Mouse (Mus musculus) adrenal gland, postnatal 36 days (tissue): ENCODE results near the gene Pip4k2a. TPM values are rescaled to one million over a fixed set of nuclear protein-coding genes. Genes with fewer than 3 reads are reported as not detected.

Source experiments
- DNase-seq, 2 experiments: peaks; one replicate each; pipeline ENCODE4 v3.0.0; 2021; ENCODE audit warnings: mixed read lengths in 1 of 2
- total RNA-seq, 2 experiments: library from RNA; stranded (reverse); gene quantifications; 2 replicates each; pipeline ENCODE4 v1.2.3; 2021

Pip4k2a gene
- total RNA-seq, 2 experiments from 2014 or later: 30.1 to 36.7 TPM

- no peak for DNase-seq
Observed at GRCm38 (mm10) chr2:18956424-18956823, 41.5 kb downstream of the Pip4k2a start.

GRCm38 (mm10) chr2:18955671-18956070, 42.3 kb downstream of the Pip4k2a start:
- no peak for DNase-seq

- DNase-seq: no peak
Observed at GRCm38 (mm10) chr2:18955022-18955421, 42.9 kb downstream of the Pip4k2a start.

GRCm38 (mm10) chr2:18954422-18954821, 43.5 kb downstream of the Pip4k2a start:
- DNase-seq: no peak

- no peak for DNase-seq
Observed at GRCm38 (mm10) chr2:18952102-18952673, 45.7 kb downstream of the Pip4k2a start.

GRCm38 (mm10) chr2:18950758-18951157, 47.2 kb downstream of the Pip4k2a start:
- DNase-seq: no peak

- DNase-seq: no peak
Observed at GRCm38 (mm10) chr2:18948741-18949140, 49.2 kb downstream of the Pip4k2a start.

GRCm38 (mm10) chr2:18947669-18948459, 50.1 kb downstream of the Pip4k2a start:
- no peak for DNase-seq

- no peak for DNase-seq
Observed at GRCm38 (mm10) chr2:18945438-18945837, 52.5 kb downstream of the Pip4k2a start.

GRCm38 (mm10) chr2:18943930-18944329, 54.0 kb downstream of the Pip4k2a start:
- peak in 1 of 2 experiments; percentile 34 for DNase-seq

GRCm38 (mm10) chr2:18943366-18943765, 54.6 kb downstream of the Pip4k2a start:
- DNase-seq: no peak

- peak; percentile 27 to 44 for DNase-seq
Observed at GRCm38 (mm10) chr2:18940693-18941270, 57.1 kb downstream of the Pip4k2a start.

GRCm38 (mm10) chr2:18938923-18939329, 59.0 kb downstream of the Pip4k2a start:
- DNase-seq: no peak

GRCm38 (mm10) chr2:18938232-18938631, 59.7 kb downstream of the Pip4k2a start:
- DNase-seq: peak; percentile 29 to 43

GRCm38 (mm10) chr2:18937611-18938010, 60.3 kb downstream of the Pip4k2a start:
- DNase-seq: no peak

- DNase-seq: no peak
Observed at GRCm38 (mm10) chr2:18936446-18936845, 61.5 kb downstream of the Pip4k2a start.

GRCm38 (mm10) chr2:18935581-18936027, 62.3 kb downstream of the Pip4k2a start:
- no peak for DNase-seq

GRCm38 (mm10) chr2:18934131-18934530, 63.8 kb downstream of the Pip4k2a start:
- no peak for DNase-seq

- DNase-seq: no peak
Observed at GRCm38 (mm10) chr2:18933418-18933817, 64.5 kb downstream of the Pip4k2a start.

- DNase-seq: peak in 1 of 2 experiments; percentile 35
Observed at GRCm38 (mm10) chr2:18930318-18931060, 67.4 kb downstream of the Pip4k2a start.

GRCm38 (mm10) chr2:18928597-18929257, 69.2 kb downstream of the Pip4k2a start:
- DNase-seq: no peak

- no peak for DNase-seq
Observed at GRCm38 (mm10) chr2:18928196-18928595, 69.7 kb downstream of the Pip4k2a start.
